Mouse (Mus musculus): Measurements from ENCODE around the gene Oprm1.
"Not testable (repeated sequence)": the region's sequence is repeated elsewhere in the genome, so short reads cannot be mapped to it uniquely, and the experiment has no call there.

Gene Oprm1

DNA sequence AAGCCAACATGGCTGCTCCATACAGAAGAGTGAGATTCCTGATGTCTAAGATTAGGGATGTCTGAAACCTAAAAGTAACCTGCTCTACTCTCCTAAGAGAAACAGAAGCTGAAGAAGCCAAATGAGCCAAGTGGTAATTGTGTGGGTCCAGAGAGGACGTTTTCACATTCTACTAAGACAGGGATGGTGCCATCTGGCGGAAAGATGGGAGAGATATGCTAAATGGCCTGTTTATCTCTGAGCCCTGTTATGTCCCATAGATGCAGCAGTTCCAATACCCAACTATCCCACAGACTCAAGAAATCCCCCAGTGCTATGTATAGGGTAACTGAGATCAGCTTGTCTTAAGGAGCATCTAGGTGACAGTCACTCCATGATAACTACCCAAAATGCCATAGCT lies 219.5 kb downstream of the Oprm1 start:
- in situ Hi-C loops (cut with MboI, MseI), result loop anchor here (5.0 to 25.0 kb wide), 4 partner anchors 63 to 709 kb away; partner anchors contain the start of genes Cnksr3, Lats1, Lrp11 and Pcmt1

- in situ Hi-C loops (cut with MboI, MseI), result loop anchor here (5.0 to 25.0 kb wide), 4 partner anchors 64 to 709 kb away; partner anchors contain the start of genes Cnksr3, Lats1, Lrp11 and Pcmt1
These were observed 220.4 kb downstream of the Oprm1 start for GRCm38 (mm10) chr10:6978733-6979132.

DNA sequence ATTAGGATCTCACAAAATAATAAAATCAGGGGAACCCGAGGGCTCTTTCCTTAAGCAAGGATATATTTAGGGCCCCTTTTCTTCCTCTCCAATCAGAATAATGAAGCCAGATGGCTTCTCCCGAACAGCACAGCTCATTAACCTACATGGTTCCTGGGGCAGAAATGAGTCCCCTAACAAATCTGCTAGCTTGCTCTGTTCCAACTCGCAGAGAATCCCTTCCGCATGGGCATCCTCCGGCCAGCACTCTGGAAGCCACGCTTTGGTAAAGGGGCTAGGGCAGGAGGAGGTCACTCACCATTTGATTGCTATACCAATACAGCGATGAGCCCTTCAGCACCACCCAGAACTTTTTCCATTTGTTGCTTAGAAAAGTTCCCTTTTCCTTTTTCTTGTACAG lies 220.9 kb downstream of the Oprm1 start:
- in situ Hi-C loops (cut with MboI, MseI), result loop anchor here (5.0 to 25.0 kb wide), 4 partner anchors 64 to 708 kb away; partner anchors contain the start of genes Cnksr3, Lats1, Lrp11 and Pcmt1

DNA sequence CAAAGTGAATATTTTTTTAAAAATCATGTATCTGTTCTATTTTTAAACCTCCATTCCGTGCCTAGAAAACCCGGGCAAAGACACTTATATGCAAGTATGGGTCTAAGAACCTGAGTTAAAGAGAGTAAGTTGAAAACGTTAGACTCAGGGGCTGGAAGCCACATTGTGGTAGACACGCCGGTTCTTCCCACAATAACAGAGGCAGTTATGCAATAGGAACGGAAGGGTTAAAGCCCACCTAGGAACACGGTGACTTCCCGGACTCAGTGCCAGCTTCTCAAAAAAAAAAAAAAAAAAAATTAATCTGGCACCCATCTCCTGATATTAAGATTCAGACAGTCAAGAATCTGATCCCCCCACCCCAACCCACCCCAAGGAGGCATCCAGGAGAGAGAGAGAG lies 221.5 kb downstream of the Oprm1 start:
- in situ Hi-C loops (cut with MboI, MseI), result loop anchor here (5.0 to 25.0 kb wide), 5 partner anchors 65 to 708 kb away; partner anchors contain the start of genes Cnksr3, Lats1, Lrp11 and Pcmt1

DNA sequence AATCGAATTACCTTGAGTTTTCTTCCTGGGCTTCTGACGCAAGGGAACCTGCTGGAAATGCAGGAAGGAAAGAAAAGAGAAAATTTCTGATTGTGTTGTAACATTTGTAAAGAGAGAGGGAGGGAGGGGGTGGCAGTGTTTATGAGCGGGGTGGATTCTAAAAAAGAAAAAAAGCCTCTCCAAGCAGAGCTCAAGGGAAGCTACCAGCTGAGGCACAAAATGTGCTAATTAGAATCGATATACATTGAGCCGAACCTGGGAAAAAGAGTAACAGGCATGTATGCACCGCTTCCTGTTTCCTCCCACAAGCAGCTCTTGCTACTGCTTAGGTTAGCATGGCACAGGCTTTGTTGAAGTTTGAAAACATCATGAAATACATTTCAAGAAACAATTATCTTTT lies 221.9 kb downstream of the Oprm1 start:
- in situ Hi-C loops (cut with MboI, MseI), result loop anchor here (10.0 to 25.0 kb wide), 3 partner anchors 135 to 707 kb away; partner anchors contain the start of genes Lats1, Lrp11 and Pcmt1

DNA sequence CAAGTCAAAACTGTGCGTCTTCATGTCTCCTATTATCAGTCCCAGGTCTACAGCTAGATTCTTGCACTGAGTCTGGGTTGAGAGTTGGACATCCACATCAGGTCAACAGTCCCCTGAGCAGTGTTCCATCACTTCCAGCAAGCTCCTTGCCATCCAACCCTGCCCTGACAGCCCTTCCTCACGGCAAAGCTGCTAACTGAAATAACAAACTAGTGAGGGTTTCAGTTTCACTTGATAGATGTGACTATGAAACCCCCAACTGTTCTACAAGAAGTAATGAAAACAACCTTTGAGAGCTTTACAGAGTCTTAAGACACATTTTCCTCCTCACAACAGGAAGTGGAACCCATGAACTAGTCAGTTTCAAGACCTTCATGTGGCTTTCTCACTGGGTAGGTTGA lies 224.4 kb downstream of the Oprm1 start:
- in situ Hi-C loops (cut with MboI, MseI), result loop anchor here (10.0 to 25.0 kb wide), 3 partner anchors 132 to 705 kb away; partner anchors contain the start of genes Lats1, Lrp11 and Pcmt1

DNA sequence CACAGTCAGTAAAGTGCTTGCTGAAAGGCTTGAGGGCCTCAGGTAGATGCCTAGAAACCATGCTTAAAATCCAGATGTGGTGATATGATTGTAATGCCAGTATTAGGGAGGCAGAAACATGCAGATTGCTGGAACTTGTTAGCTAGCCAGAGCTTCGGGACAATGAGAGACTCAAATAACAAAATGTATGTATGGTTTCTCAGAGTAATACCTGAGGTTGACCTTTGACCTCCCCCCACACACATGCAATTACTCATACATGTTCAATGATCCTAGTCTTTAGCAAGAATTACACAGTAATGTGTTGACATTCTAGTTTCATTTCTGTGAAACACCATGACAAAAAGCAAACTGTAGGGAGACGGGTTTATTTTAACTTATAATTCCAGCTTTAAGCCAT lies 225.1 kb downstream of the Oprm1 start:
- in situ Hi-C loops (cut with MboI, MseI), result loop anchor here (10.0 to 25.0 kb wide), 3 partner anchors 131 to 704 kb away; partner anchors contain the start of genes Lats1, Lrp11 and Pcmt1

DNA sequence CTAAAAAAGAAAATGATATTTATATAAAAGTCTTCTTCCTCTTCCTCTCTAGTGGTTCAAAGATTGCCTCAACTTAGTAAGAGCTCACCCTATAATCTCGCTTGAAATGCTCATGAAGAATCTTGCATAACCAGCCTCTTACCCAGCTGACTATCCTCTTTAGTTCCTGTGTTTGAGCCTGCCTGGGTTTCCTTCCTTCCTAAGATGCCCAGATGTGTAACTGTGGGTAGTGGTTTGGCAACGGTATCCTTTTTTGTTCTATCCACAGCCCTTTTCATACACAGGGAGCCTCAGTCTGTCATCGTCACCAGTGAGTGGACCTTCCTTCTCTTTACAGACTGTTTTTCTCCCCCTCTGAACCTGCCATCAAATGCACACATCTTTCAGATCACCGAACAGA lies 227.9 kb downstream of the Oprm1 start:
- in situ Hi-C loops (cut with MboI, MseI), result loop anchor here (10.0 to 25.0 kb wide), 3 partner anchors 129 to 701 kb away; partner anchors contain the start of genes Lats1, Lrp11 and Pcmt1

GRCm38 (mm10) chr10:6987399-6988098 lies 229.2 kb downstream of the Oprm1 start:
- in situ Hi-C loops (cut with MboI, MseI), result loop anchor here (10.0 to 25.0 kb wide), 3 partner anchors 127 to 700 kb away; partner anchors contain the start of genes Lats1, Lrp11 and Pcmt1

GRCm38 (mm10) chr10:6988555-6988954 lies 230.2 kb downstream of the Oprm1 start:
- in situ Hi-C loops (cut with MboI, MseI), result loop anchor here (10.0 to 25.0 kb wide), 3 partner anchors 126 to 699 kb away; partner anchors contain the start of genes Lats1, Lrp11 and Pcmt1

- in situ Hi-C loops (cut with MboI, MseI), result loop anchor here (25.0 kb wide), 2 partner anchors 590 to 690 kb away; partner anchors contain the start of genes Lats1, Lrp11 and Pcmt1
These were observed 238.6 kb downstream of the Oprm1 start for GRCm38 (mm10) chr10:6996895-6997294.

GRCm38 (mm10) chr10:6998576-6999250 lies 240.4 kb downstream of the Oprm1 start:
- in situ Hi-C loops (cut with MboI, MseI), result loop anchor here (25.0 kb wide), 2 partner anchors 589 to 689 kb away; partner anchors contain the start of genes Lats1, Lrp11 and Pcmt1

DNA sequence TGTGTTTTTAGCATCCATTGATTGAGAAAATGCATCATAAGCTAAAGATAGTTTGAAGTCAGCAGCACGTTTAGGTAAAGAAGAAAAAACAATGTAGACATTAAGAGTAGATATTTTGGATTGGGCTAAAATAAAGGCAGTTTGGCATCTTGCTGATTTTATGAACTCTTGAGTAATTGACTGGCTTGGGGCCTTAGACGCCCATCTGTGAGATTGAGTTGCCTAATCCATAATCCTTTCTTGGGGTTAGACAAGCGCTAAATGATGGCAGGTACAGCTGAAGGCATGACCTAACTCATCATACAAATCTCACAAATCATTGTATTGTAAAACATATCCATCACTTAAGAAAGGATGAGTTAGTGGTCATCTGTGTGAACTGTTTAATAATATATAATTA lies 241.0 kb downstream of the Oprm1 start:
- in situ Hi-C loops (cut with MboI, MseI), result loop anchor here (25.0 kb wide), 2 partner anchors 588 to 688 kb away; partner anchors contain the start of genes Lats1, Lrp11 and Pcmt1

GRCm38 (mm10) chr10:7003898-7004297 lies 245.6 kb downstream of the Oprm1 start:
- in situ Hi-C loops (cut with MboI, MseI), result not testable (repeated sequence)

DNA sequence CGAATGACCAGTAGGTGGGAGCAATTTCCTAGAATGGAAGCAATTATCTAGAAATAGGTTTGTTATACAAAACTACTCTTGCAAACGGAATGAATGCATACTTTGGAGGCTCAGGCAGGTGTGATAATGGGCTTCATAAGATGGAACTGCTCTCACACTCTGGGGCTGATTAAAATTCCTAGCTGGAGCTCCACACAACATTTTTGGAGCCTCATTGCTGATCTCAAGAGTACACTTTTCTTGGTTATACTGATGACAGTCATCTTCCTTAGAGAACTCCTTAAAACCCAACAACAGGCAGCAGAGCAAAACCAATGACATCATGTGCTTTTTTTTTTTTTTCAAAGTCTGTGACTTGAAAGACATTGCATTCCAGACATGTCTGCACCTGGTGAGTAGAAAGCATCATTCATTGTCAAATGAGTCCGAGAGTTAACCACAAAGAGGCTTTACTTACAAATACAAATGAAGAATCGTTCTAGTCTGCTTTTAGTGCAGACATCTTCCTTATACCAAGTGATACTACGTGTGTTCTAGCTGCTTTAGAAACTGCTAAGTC lies 246.8 kb downstream of the Oprm1 start:
- in situ Hi-C loops (cut with MboI, MseI), result no loop called here

DNA sequence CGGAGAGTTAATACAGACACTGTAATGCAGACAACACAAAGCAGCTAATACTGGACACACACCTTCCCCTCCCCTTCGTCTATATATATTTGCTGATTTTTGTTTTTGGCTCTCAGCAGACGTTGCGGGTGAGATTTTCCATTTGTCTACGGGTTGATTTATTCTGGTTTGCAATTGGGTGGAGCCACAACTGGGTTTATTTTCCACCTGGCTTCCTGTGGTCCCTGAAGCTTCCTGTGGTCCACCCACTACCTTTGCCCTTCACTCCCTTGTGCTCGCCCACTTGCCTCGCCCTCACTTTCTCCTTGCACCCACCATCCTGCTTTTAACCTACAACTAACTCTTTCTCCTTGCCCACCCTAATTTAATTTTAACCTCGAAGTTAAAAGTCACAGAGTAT lies 252.2 kb downstream of the Oprm1 start:
- in situ Hi-C loops (cut with MboI, MseI), result no loop called here

GRCm38 (mm10) chr10:7015199-7015598 lies 256.9 kb downstream of the Oprm1 start:
- in situ Hi-C loops (cut with MboI, MseI), result loop anchor here (5.0 kb wide), 1 partner anchor 128 kb away; no protein-coding TSS in a partner anchor

DNA sequence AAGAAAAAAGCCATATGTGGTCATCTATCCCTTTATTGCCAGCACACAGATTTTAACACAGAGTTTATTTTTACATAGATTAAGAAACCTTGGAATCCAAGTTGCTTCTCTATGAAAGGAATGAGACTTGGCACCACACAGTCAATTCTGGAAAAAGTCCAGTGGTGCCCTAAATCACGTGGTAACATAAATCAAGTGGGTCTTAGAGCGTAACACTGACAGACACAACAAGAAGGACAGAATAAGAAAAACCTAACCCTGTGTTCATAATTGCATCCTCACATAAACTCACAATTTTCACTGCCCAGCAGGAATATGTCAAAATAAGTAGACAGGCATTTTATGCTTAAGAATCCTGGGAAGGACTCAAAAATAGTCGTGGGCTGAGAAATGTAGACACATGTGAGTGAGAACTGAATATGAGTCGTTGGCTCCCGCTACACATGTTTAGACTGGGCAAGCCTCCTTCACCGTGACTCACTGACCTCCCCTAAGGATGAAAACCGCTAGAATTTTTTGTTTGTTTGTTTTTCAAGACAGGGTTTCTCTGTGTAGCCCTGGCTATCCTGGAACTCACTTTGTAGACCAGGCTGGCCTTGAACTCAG lies 261.6 kb downstream of the Oprm1 start:
- in situ Hi-C loops (cut with MboI, MseI), result loop anchor here (5.0 kb wide), 1 partner anchor 133 kb away; no protein-coding TSS in a partner anchor

GRCm38 (mm10) chr10:7020551-7020950 lies 262.2 kb downstream of the Oprm1 start:
- in situ Hi-C loops (cut with MboI, MseI), result no loop called here

DNA sequence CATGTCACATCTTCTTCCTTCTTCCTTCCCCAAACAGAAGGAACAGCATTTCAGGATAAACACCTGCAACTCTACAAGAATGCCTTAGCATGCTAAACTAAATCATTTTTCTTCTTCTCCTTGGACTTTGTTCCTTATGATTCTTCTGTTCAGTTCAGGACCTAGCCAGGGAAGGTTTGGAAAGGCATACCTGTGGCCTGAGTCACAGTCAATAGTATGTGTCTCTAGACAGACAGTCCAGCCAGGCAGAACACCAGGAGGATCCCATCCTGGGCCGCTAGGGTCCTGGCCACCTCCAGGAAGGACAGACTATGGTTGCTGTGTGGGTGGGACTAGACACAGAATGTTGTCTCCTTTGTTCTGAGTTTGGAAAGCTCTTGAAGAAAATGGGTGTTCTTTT lies 266.7 kb downstream of the Oprm1 start:
- in situ Hi-C loops (cut with MboI, MseI), result no loop called here

GRCm38 (mm10) chr10:7033459-7033858 lies 275.2 kb downstream of the Oprm1 start:
- in situ Hi-C loops (cut with MboI, MseI), result no loop called here
